Mouse (Mus musculus) NIH3T3 (cell line): Measurements from ENCODE around the gene Foxo3.
A peak's percentile ranks its signal among the peaks of the same experiment; 100 is the strongest.

ENCODE experiments used
- DNase-seq: peaks from one replicate; pipeline ENCODE4 v3.0.0-alpha.2; 2012; ENCODE audit warnings: low read depth

The Foxo3 gene

GRCm38 (mm10) chr10:42275401-42275870 lies 1.1 kb downstream of the Foxo3 start:
- peak; percentile 69 for DNase-seq

GRCm38 (mm10) chr10:42274712-42275400 lies 1.7 kb downstream of the Foxo3 start:
- DNase-seq = no peak

- DNase-seq = peak; percentile 20
Observed at GRCm38 (mm10) chr10:42273760-42274691, 2.5 kb downstream of the Foxo3 start.

GRCm38 (mm10) chr10:42273403-42273759 lies 3.2 kb downstream of the Foxo3 start:
- no peak for DNase-seq

GRCm38 (mm10) chr10:42271454-42272230 lies 4.9 kb downstream of the Foxo3 start:
- DNase-seq = no peak

- DNase-seq = peak; percentile 44
Observed at GRCm38 (mm10) chr10:42270277-42271083, 6.1 kb downstream of the Foxo3 start.

- peak; percentile 38 for DNase-seq
Observed at GRCm38 (mm10) chr10:42269281-42270025, 7.1 kb downstream of the Foxo3 start.

- DNase-seq = peak; percentile 18
Observed at GRCm38 (mm10) chr10:42267811-42268545, 8.6 kb downstream of the Foxo3 start.

GRCm38 (mm10) chr10:42265021-42265689 lies 11.4 kb downstream of the Foxo3 start:
- DNase-seq = no peak

- DNase-seq = no peak
Observed at GRCm38 (mm10) chr10:42264195-42264594, 12.4 kb downstream of the Foxo3 start.

GRCm38 (mm10) chr10:42263701-42264100 lies 12.9 kb downstream of the Foxo3 start:
- no peak for DNase-seq

GRCm38 (mm10) chr10:42262061-42262460 lies 14.5 kb downstream of the Foxo3 start:
- no peak for DNase-seq

- no peak for DNase-seq
Observed at GRCm38 (mm10) chr10:42261103-42261502, 15.5 kb downstream of the Foxo3 start.

- DNase-seq = peak; percentile 37
Observed at GRCm38 (mm10) chr10:42260523-42260922, 16.0 kb downstream of the Foxo3 start.

GRCm38 (mm10) chr10:42259602-42260001 lies 17.0 kb downstream of the Foxo3 start:
- no peak for DNase-seq

GRCm38 (mm10) chr10:42257985-42258384 lies 18.6 kb downstream of the Foxo3 start:
- no peak for DNase-seq

- DNase-seq = no peak
Observed at GRCm38 (mm10) chr10:42254788-42255187, 21.8 kb downstream of the Foxo3 start.

GRCm38 (mm10) chr10:42251749-42252323 lies 24.7 kb downstream of the Foxo3 start:
- no peak for DNase-seq

GRCm38 (mm10) chr10:42251203-42251602 lies 25.4 kb downstream of the Foxo3 start:
- no peak for DNase-seq
